Mouse (Mus musculus): Measurements from ENCODE around the gene Cnga1. TPM values are rescaled to one million over a fixed set of nuclear protein-coding genes. Genes with fewer than 3 reads are reported as not detected.

Cnga1 gene
- total RNA-seq, 2 experiments from 2014 or later: not detected

GRCm38 (mm10) chr5:72558716-72559526 lies 85.2 kb downstream of the Cnga1 start:
- peak; percentile 47 for ATAC-seq (replicated peaks; ENCODE audit: poor library complexity, severe bottlenecking)

GRCm38 (mm10) chr5:72556245-72556644 lies 87.8 kb downstream of the Cnga1 start:
- ATAC-seq (replicated peaks; ENCODE audit: poor library complexity, severe bottlenecking): no peak

Other genes with a start within 250 kb of the Cnga1 start
- not detected in 2 replicates for gene Corin, start 139.8 kb downstream of the Cnga1 start, total RNA-seq (2014; fragmentation: Nextera tagmentation)
- gene Corin, start 139.8 kb downstream of the Cnga1 start, total RNA-seq (2017): not detected in 2 replicates
- gene Nfxl1, start 84.6 kb downstream of the Cnga1 start, total RNA-seq (2014; fragmentation: Nextera tagmentation): 25.8 and 27.1 TPM in 2 replicates
- 27.6 and 28.0 TPM in 2 replicates for gene Nfxl1, start 84.6 kb downstream of the Cnga1 start, total RNA-seq (2017)
- gene Zar1, start 63.0 kb downstream of the Cnga1 start, total RNA-seq (2014; fragmentation: Nextera tagmentation): not detected in 2 replicates
- not detected in 2 replicates for gene Zar1, start 63.0 kb downstream of the Cnga1 start, total RNA-seq (2017)
- gene Gm5868, start 56.7 kb downstream of the Cnga1 start, total RNA-seq (2014; fragmentation: Nextera tagmentation): not detected in 2 replicates
- not detected in 2 replicates for gene Gm5868, start 56.7 kb downstream of the Cnga1 start, total RNA-seq (2017)
- not detected in 2 replicates for gene Nipal1, start 3.5 kb upstream of the Cnga1 start, total RNA-seq (2014; fragmentation: Nextera tagmentation)
- not detected in 2 replicates for gene Nipal1, start 3.5 kb upstream of the Cnga1 start, total RNA-seq (2017)
- gene Txk, start 108.5 kb upstream of the Cnga1 start, total RNA-seq (2014; fragmentation: Nextera tagmentation): not detected in 2 replicates
- gene Txk, start 108.5 kb upstream of the Cnga1 start, total RNA-seq (2017): 0.31 TPM in 1 of 2 replicates, not detected in the other
- gene Tec, start 224.2 kb upstream of the Cnga1 start, total RNA-seq (2014; fragmentation: Nextera tagmentation): 36.0 and 42.9 TPM in 2 replicates
- 33.9 and 39.8 TPM in 2 replicates for gene Tec, start 224.2 kb upstream of the Cnga1 start, total RNA-seq (2017)